Mouse (Mus musculus) hindbrain, embryonic 14.5 days (tissue): ENCODE data around the gene Vax1. TPM values are rescaled to one million over a fixed set of nuclear protein-coding genes. Genes with fewer than 3 reads are reported as not detected.

Source experiments
- ATAC-seq: fragments of 200-750 bp; cut with Nextera tagmentation; 2 replicates; pipeline ENCODE4 v1.8.0; 2017; ENCODE audit warnings: moderate number of reproducible peaks, mild to moderate bottlenecking, moderate TSS enrichment, moderate library complexity; ENCODE audit not compliant: low FRiP score
- DNase-seq: peaks from one replicate; pipeline ENCODE4 v3.0.0-alpha.2; 2015; ENCODE audit warnings: low spot score
- H3K27ac ChIP-seq: fragments of 300-500 bp; sonication (generic); 2 replicates; pipeline ENCODE4 v1.5.1; 2014; ENCODE audit warnings: mild to moderate bottlenecking, moderate library complexity
- H3K27me3 ChIP-seq: fragments of 300-500 bp; sonication (generic); 2 replicates; pipeline ENCODE4 v1.6.1; 2014; ENCODE audit warnings: mild to moderate bottlenecking, low read length, mixed read lengths; ENCODE audit not compliant: control insufficient read depth, insufficient read depth
- H3K36me3 ChIP-seq: fragments of 300-500 bp; sonication (generic); replicated peaks from 2 replicates; pipeline ENCODE4 v1.6.1; 2014; ENCODE audit not compliant: control insufficient read depth, insufficient read depth
- H3K4me1 ChIP-seq: fragments of 300-500 bp; sonication (generic); replicated peaks from 2 replicates; pipeline ENCODE4 v1.6.1; 2014; ENCODE audit warnings: antibody characterized with exemption, low read length, mixed read lengths; ENCODE audit not compliant: control insufficient read depth, insufficient read depth
- H3K4me2 ChIP-seq: fragments of 300-500 bp; sonication (generic); replicated peaks from 2 replicates; pipeline ENCODE4 v1.6.1; 2014; ENCODE audit warnings: mild to moderate bottlenecking, moderate library complexity
- H3K4me3 ChIP-seq: fragments of 300-500 bp; sonication (generic); replicated peaks from 2 replicates; pipeline ENCODE4 v1.5.1; 2014; ENCODE audit warnings: mild to moderate bottlenecking, low read length
- H3K9ac ChIP-seq: fragments of 300-500 bp; sonication (generic); 2 replicates; pipeline ENCODE4 v1.6.1; 2014
- H3K9me3 ChIP-seq: fragments of 300-500 bp; sonication (generic); 2 replicates; pipeline ENCODE4 v1.6.1; 2016; ENCODE audit warnings: low read length; ENCODE audit not compliant: control insufficient read depth
- WGBS: fragments of 180-500 bp; shearing (Covaris S2); extraction: QIAGEN DNeasy Blood & Tissue Kit; methylation state at CpG from one replicate; pipeline ENCODE4 v1.1.7; 2014; 5-methylcytosine and 5-hydroxymethylcytosine counted together
- polyA plus RNA-seq: library from polyadenylated mRNA; unstranded; fragments of >200 nt; fragmentation: Nextera tagmentation; extraction: Ambion mirVana; gene quantifications from 2 replicates; pipeline ENCODE4 v1.2.1, GENCODE M21; 2014

Vax1 gene
- polyA plus RNA-seq, 1 experiment from 2014 or later: not detected

GRCm38 (mm10) chr19:59193986-59194820 is 24.3 kb upstream of the Vax1 start:
- Histone ChIP-seq H3K27ac (no peak overlapping the region), H3K27me3 (peaks cover 87% of the 10 kb centered on the region), H3K9me3 (no peaks in the 10 kb centered on the region), H3K4me3 (no peak overlapping the region), H3K9ac (no peak overlapping the region), H3K36me3 (no peaks in the 10 kb centered on the region), H3K4me2 (0 out of 2 replicates have a peak overlapping the region, but pooled peaks have one; percentile 11), H3K4me1 (no peaks in the 10 kb centered on the region)
- DNase-seq: no peak
- ATAC-seq: no peak
- WGBS: under 1% methylated on average over 50 of the region's 50 CpGs

GRCm38 (mm10) chr19:59193456-59193855 is 23.6 kb upstream of the Vax1 start:
- H3K9ac ChIP-seq: no peak overlapping the region
- H3K4me2 ChIP-seq: no peak overlapping the region
- no peaks in the 10 kb centered on the region for H3K4me1 ChIP-seq
- no peaks in the 10 kb centered on the region for H3K36me3 ChIP-seq
- no peak overlapping the region for H3K4me3 ChIP-seq
- peaks cover 94% of the 10 kb centered on the region for H3K27me3 ChIP-seq
- WGBS: under 1% methylated on average over 10 of the region's 10 CpGs
- DNase-seq (no peak), ATAC-seq (no peak)
- H3K27ac ChIP-seq: no peak overlapping the region
- no peaks in the 10 kb centered on the region for H3K9me3 ChIP-seq

DNA sequence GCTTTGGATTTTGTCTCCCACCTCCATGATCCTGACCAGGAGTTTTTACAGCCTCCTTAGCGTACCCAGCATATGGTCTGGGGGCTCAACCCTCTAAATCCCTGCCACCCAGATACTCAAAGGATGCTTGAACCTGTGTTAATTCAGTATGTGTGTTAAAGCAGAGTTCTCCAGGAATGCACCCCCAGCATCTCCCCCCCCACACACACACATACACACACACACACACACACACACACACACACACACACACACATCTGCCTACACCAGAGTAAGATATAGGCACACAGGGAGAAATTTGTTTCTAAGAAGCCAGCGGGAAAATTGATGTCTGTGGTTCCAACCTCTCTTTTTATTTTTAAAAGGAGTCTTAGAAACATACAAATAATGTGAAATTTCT is 22.6 kb upstream of the Vax1 start:
- Histone ChIP-seq H3K9me3 (no peaks in the 10 kb centered on the region), H3K4me2 (no peak overlapping the region), H3K9ac (no peak overlapping the region), H3K27me3 (peaks cover 96% of the 10 kb centered on the region), H3K4me3 (no peak overlapping the region), H3K4me1 (no peaks in the 10 kb centered on the region), H3K27ac (no peak overlapping the region), H3K36me3 (no peaks in the 10 kb centered on the region)
- ATAC-seq: no peak
- no peak for DNase-seq
- WGBS: 7% methylated on average over 2 of the region's 2 CpGs

DNA sequence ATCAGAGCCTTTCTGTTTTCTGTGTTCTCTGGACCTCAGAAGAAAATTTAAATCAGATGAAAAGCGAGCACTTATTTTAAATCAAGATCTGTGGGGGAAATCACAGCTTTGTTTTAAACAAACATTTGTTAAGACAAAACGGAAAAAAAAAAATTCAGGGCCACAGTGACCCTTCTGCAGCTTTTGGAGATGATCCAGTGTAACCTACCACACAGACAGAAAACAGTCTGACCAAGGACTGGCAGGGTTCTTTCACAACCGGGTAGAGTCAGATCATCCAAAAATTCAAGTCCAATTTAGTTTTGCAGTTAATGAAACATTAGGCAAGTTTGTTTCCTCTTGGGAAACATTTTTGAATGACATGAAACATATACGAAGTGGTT is 21.3 kb upstream of the Vax1 start:
- 6% methylated on average over 4 of the region's 4 CpGs for WGBS
- Histone ChIP-seq H3K27ac (no peak overlapping the region), H3K36me3 (no peaks in the 10 kb centered on the region), H3K9ac (no peak overlapping the region), H3K9me3 (no peaks in the 10 kb centered on the region), H3K4me1 (no peaks in the 10 kb centered on the region), H3K4me3 (no peak overlapping the region), H3K27me3 (peaks cover 96% of the 10 kb centered on the region), H3K4me2 (no peak overlapping the region)
- DNase-seq: no peak
- ATAC-seq: no peak

- Histone ChIP-seq H3K27me3 (peaks cover 96% of the 10 kb centered on the region), H3K36me3 (no peaks in the 10 kb centered on the region), H3K4me2 (no peak overlapping the region), H3K4me1 (no peaks in the 10 kb centered on the region), H3K4me3 (no peak overlapping the region), H3K9me3 (no peaks in the 10 kb centered on the region), H3K27ac (no peak overlapping the region), H3K9ac (no peak overlapping the region)
- WGBS: 2% methylated on average over 8 of the region's 8 CpGs
- DNase-seq (no peak), ATAC-seq (no peak)
Measured at GRCm38 (mm10) chr19:59190431-59191122, 20.7 kb upstream of the Vax1 start.

DNA sequence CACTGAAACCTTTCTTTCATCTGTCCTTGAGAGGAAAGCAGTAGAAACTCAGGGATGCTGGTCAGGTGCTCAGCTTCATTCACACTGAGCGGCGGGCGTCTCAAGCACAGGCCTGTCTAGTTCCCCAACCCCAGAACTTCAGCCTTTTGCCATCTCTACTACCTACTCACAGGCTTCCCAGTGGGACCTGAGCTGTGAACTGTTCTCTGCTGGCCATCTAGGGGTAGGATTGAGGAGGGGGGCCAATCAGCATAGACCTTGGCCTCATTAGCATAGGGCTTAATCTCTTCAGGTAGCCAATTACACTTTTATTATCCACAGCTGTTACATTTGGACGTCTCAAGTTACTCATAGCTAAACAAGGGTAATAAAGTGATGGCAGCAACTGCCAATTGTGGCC is 19.1 kb upstream of the Vax1 start:
- DNase-seq: no peak
- Histone ChIP-seq H3K27me3 (peaks cover 92% of the 10 kb centered on the region), H3K27ac (no peak overlapping the region), H3K9ac (no peak overlapping the region), H3K36me3 (no peaks in the 10 kb centered on the region), H3K9me3 (no peaks in the 10 kb centered on the region), H3K4me3 (no peak overlapping the region), H3K4me1 (no peaks in the 10 kb centered on the region), H3K4me2 (no peak overlapping the region)
- WGBS: 5% methylated on average over 4 of the region's 4 CpGs
- no peak for ATAC-seq

GRCm38 (mm10) chr19:59184000-59184399 is 14.1 kb upstream of the Vax1 start:
- Histone ChIP-seq H3K27ac (no peak overlapping the region), H3K27me3 (peaks cover 70% of the 10 kb centered on the region), H3K36me3 (no peaks in the 10 kb centered on the region), H3K9ac (no peak overlapping the region), H3K4me1 (no peaks in the 10 kb centered on the region), H3K9me3 (no peaks in the 10 kb centered on the region), H3K4me3 (no peak overlapping the region), H3K4me2 (no peak overlapping the region)
- ATAC-seq: no peak
- no peak for DNase-seq
- WGBS: 57% methylated on average over 3 of the region's 3 CpGs

- no peak for DNase-seq
- H3K4me1 ChIP-seq: no peaks in the 10 kb centered on the region; the same call in 1 of the 2 replicates
- no peak overlapping the region for H3K4me3 ChIP-seq
- H3K27me3 ChIP-seq: peaks cover 95% of the 10 kb centered on the region
- no peak overlapping the region for H3K9ac ChIP-seq
- no peaks in the 10 kb centered on the region for H3K9me3 ChIP-seq
- 8% methylated on average over 6 of the region's 6 CpGs for WGBS
- no peak for ATAC-seq
- no peaks in the 10 kb centered on the region for H3K36me3 ChIP-seq
- no peak overlapping the region for H3K27ac ChIP-seq
- H3K4me2 ChIP-seq: no peak overlapping the region
Measured at GRCm38 (mm10) chr19:59173341-59174015, 3.6 kb upstream of the Vax1 start.

DNA sequence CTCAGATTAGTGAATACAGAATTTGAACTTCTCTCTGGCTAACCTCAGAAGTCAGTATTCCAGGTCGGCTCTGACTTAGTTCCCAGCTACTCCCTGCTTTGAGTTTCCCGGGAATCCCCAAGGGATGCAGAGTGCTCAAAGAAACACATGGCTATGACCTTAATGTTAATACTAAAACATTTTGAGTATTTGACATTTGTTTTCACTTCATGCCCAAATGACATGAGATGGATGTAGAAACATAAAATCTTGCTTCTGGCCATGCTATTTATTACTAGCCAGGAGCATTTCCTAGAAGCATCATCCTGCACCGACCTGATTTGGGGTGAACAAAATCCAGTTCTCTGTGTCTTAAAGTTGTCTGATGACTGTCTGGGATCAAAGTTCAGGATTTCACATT is 2.9 kb upstream of the Vax1 start:
- no peak overlapping the region for H3K4me2 ChIP-seq
- ATAC-seq: no peak
- H3K9me3 ChIP-seq: no peaks in the 10 kb centered on the region
- no peak for DNase-seq
- H3K4me3 ChIP-seq: no peak overlapping the region
- WGBS: under 1% methylated on average over 3 of the region's 3 CpGs
- H3K36me3 ChIP-seq: no peaks in the 10 kb centered on the region
- no peak overlapping the region for H3K9ac ChIP-seq
- H3K4me1 ChIP-seq: no peaks in the 10 kb centered on the region; the same call in 1 of the 2 replicates
- H3K27ac ChIP-seq: no peak overlapping the region
- H3K27me3 ChIP-seq: peaks cover 99% of the 10 kb centered on the region
